Mouse (Mus musculus) mouse embryonic stem cell (cell line): ENCODE measurements around the gene Atp1b2.

Experiments
- in situ Hi-C, 2 experiments: fragments of 300-500 bp; cut with MboI; formaldehyde crosslinking; loops; 1 replicate in 1 of 2; 3 replicates in 1 of 2; pipeline ENCODE4 v1.14.3; 2019 to 2020; ENCODE audit warnings: low sequenced_read_pairs in 2 of 2, low pct_unique_long_range_greater_than_20kb in 1 of 2, mixed read lengths in 1 of 2; ENCODE audit not compliant: unreplicated experiment in 1 of 2

Atp1b2 gene

GRCm38 (mm10) chr11:69614257-69614588, 8.5 kb upstream of the Atp1b2 start:
- in situ Hi-C loops, result loop anchor here in 1 of 2 experiments (10.0 to 25.0 kb wide), 2 partner anchors 69 to 202 kb away; partner anchors contain the start of genes Dnah2 and Kdm6b

GRCm38 (mm10) chr11:69613553-69614256, 8.0 kb upstream of the Atp1b2 start:
- in situ Hi-C loops, result loop anchor here in 1 of 2 experiments (10.0 to 25.0 kb wide), 2 partner anchors 69 to 201 kb away; partner anchors contain the start of genes Dnah2 and Kdm6b

GRCm38 (mm10) chr11:69610899-69611298, 5.2 kb upstream of the Atp1b2 start:
- in situ Hi-C loops, result loop anchor here in 1 of 2 experiments (10.0 to 25.0 kb wide), 2 partner anchors 66 to 199 kb away; partner anchors contain the start of genes Dnah2 and Kdm6b

- in situ Hi-C loops, result loop anchor here in 1 of 2 experiments (25.0 kb wide), 1 partner anchor 197 kb away; the partner anchor contains the start of gene Kdm6b
These were observed 3.7 kb upstream of the Atp1b2 start for GRCm38 (mm10) chr11:69609416-69609815.

- in situ Hi-C loops, result loop anchor here in 1 of 2 experiments (25.0 kb wide), 1 partner anchor 196 kb away; the partner anchor contains the start of gene Kdm6b
These were observed 2.8 kb upstream of the Atp1b2 start for GRCm38 (mm10) chr11:69608525-69608924.

GRCm38 (mm10) chr11:69606832-69607231, 1.1 kb upstream of the Atp1b2 start:
- in situ Hi-C loops, result loop anchor here in 1 of 2 experiments (25.0 kb wide), 1 partner anchor 195 kb away; the partner anchor contains the start of gene Kdm6b

GRCm38 (mm10) chr11:69606491-69606795, 701 bp upstream of the Atp1b2 start:
- in situ Hi-C loops, result loop anchor here in 1 of 2 experiments (25.0 kb wide), 1 partner anchor 194 kb away; the partner anchor contains the start of gene Kdm6b

- in situ Hi-C loops, result loop anchor here in 1 of 2 experiments (25.0 kb wide), 1 partner anchor 193 kb away; the partner anchor contains the start of gene Kdm6b
These were observed 712 bp downstream of the Atp1b2 start for GRCm38 (mm10) chr11:69604795-69605664.

GRCm38 (mm10) chr11:69604347-69604746, 1.4 kb downstream of the Atp1b2 start:
- in situ Hi-C loops, result loop anchor here in 1 of 2 experiments (25.0 kb wide), 1 partner anchor 192 kb away; the partner anchor contains the start of gene Kdm6b

GRCm38 (mm10) chr11:69603516-69603915, 2.2 kb downstream of the Atp1b2 start:
- in situ Hi-C loops, result loop anchor here in 1 of 2 experiments (25.0 kb wide), 1 partner anchor 191 kb away; the partner anchor contains the start of gene Kdm6b

- in situ Hi-C loops, result loop anchor here in 1 of 2 experiments (25.0 kb wide), 1 partner anchor 189 kb away; the partner anchor contains the start of gene Kdm6b
These were observed 4.0 kb downstream of the Atp1b2 start for GRCm38 (mm10) chr11:69601768-69602167.

- in situ Hi-C loops, result loop anchor here in 1 of 2 experiments (25.0 kb wide), 1 partner anchor 188 kb away; the partner anchor contains the start of gene Kdm6b
These were observed 5.6 kb downstream of the Atp1b2 start for GRCm38 (mm10) chr11:69600098-69600497.

- in situ Hi-C loops, result no loop called here
These were observed 6.3 kb downstream of the Atp1b2 start for GRCm38 (mm10) chr11:69599436-69599835.

- in situ Hi-C loops, result no loop called here
These were observed 10.9 kb downstream of the Atp1b2 start for GRCm38 (mm10) chr11:69594853-69595252.

- in situ Hi-C loops, result no loop called here
These were observed 12.9 kb downstream of the Atp1b2 start for GRCm38 (mm10) chr11:69592799-69593198.

GRCm38 (mm10) chr11:69591899-69592637, 13.7 kb downstream of the Atp1b2 start:
- in situ Hi-C loops, result no loop called here

GRCm38 (mm10) chr11:69591424-69591823, 14.3 kb downstream of the Atp1b2 start:
- in situ Hi-C loops, result no loop called here

GRCm38 (mm10) chr11:69590622-69591021, 15.1 kb downstream of the Atp1b2 start:
- in situ Hi-C loops, result no loop called here
